Mouse (Mus musculus) T-helper 1 cell (primary cell): ENCODE measurements around the gene Sacm1l.

Experiments
- in situ Hi-C: fragments of 300-600 bp; cut with MboI, MseI; formaldehyde crosslinking; loops from one replicate; pipeline ENCODE4 v1.15.1; 2025; ENCODE audit warnings: high pct_unique_total_duplicates

Gene Sacm1l

DNA sequence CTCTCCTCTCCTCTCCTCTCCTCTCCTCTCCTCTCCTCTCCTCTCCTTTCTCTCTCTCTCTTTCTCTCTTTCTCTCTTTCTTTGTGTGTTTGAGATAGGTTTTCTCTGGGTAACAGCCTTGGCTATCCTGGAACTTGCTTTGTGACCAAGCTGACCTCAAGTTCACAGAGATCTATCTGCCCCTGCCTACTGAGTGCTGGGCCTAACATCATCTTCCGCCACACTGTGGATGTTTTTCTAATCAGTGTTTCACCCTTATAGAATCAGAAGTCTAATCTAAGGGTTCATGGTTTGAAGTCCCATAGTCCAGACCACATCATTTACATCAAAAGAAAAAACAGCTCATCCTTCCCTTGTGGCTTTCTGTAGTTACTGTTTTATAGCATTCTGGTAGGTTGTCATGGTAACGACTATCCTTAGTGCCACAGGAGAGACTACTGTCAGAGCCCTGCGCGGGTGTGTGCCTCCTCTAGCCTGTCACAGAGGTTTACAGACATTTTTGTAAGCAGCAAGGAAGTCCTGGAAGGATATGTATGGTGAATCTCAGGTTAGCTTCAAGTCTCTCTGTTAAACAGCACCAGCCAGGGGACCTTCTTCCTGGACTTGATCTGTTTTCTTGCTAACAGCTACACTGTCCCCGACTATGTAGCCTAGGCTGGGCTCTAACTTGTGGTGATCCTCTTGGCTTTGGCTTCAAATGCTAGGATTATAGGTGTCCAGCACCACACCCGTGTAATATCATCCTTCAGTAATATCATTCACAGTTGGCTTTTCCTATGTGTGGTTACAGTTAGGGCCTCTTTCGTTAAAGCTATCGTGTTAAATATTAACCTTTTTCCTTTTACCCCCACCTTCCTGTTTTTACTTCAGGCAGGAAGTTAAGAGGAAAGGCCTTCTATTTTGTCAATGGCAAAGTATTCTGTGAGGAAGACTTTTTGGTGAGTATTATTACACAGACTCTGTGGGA is 19.6 kb upstream of the Sacm1l start:
- in situ Hi-C loops, result no loop called here

DNA sequence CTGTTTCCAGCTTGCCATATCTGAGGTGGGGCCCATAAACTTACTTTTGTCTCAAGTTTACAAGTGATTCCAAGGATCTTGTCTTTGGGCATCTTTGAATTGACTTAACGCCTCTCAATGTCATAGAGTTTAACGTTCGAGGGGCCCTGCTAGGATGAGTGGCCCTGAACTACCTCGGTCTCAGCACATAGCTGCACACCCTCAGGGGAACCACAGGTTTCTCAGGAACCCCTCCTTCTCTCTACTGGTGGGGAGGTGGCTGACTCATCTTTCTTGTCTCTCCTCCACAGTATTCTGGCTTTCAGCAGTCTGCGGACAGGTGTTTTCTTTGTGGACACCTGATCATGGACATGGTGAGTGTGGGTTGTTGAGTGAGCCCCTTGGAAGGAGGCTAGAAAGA is 18.6 kb upstream of the Sacm1l start:
- in situ Hi-C loops, result no loop called here

DNA sequence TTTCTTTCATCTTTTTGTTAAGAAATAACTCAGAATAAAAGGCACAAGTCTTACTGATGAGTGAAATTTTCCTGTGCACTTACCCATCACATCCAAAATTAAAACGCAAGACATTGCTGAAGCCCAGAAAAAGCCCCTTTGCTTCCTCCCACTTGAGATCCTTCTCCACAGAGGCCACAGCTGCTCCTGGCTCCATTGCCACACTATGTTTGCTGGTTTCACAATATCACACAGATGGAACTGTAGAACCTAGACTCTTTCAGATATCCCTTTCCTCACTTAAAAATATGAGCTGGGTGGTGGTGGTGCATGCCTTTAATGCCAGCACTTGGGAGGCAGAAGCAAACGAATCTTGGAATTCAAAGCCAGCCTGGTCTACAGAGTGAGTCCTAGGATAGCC is 17.1 kb upstream of the Sacm1l start:
- in situ Hi-C loops, result no loop called here

DNA sequence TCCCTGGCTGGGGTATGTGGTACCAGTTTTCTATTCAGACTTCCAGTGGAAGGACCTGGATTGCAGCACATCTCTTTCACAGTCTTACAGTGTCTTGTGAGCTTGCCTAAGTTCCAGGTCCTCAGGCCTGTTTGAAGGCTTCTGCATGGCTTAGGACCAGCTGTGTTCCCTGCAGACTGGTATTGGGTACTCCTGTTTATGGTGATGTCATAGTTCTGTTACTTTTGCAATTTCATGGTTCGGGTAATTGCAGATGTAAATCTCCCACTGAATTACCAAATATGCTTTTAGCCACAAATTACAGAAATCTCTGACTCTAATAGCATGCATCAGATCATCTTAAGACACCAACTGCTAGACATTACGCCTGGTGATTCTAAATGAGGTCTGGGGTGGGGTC is 14.5 kb upstream of the Sacm1l start:
- in situ Hi-C loops, result no loop called here

DNA sequence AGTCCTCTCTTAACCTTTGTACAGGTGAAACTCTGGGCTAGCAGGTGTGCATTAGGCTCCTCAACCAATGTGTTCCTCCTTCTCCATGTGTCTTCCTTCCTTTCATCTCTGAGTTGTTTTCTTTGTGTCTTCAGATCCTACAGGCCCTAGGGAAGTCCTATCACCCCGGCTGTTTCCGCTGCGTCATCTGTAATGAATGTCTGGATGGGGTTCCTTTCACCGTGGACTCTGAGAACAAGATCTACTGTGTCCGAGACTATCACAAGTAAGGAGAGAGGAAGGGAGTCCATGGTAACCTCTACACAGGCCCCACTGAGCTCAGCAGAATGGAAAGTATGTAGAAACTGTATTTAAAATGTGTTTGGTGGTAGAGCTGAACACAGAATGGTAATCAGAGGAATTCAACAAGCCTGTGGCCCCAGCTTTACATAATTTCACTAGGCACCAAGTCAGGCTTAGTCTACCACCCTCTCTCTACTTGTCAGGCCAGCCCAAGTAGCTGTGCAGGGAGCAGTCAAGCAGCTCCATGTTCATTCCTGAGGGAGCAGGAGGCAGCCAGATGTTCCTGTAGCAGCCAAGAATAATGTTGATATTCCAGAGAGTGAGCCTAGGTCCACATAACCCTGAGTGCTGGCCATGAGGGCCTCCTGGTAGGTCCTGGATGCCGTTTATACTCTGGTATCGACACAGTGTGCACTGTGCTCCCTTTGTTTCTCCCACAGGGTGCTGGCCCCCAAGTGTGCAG is 12.7 kb upstream of the Sacm1l start:
- in situ Hi-C loops, result no loop called here

DNA sequence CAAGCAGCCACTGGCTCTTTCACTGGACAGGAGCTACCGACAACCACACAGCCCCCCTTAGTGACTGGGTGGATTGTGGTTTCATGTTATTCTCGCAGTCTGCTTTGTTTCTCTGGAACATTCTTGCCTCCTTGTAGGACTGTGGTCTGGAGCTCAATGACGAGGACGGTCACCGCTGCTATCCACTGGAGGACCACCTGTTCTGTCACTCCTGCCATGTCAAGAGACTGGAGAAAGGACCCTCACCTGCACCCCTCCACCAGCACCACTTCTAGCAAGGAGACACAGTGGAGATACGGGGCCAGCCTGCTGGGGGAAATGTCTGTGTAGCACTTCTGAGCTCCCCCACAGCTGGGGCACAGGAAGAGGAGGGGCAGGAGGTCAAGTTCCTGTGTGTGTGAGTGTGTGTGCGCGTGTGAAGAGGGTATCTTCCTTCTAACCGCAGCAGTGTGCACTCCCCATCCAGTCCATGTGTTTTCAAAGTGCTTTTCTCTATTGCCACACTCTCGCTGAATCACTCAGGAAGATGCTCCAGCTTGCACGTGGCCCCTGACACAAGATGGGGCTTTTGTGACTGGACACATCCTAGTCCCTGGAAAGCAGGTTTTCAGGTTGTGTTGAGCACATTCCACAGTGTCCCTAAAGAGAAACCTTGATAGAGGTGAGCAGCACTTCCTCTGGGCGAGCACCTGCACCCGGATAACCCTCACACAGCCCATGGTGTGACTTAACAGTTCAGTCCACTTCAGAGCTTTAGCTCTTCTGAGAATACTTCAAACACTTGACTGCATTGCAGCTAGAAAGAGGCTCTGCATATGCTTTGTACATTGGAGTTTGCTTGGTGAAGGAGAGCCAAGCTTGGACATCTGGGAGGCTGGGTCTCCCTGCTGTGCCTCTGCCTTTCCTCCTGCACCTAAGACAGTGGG is 10.3 kb upstream of the Sacm1l start:
- in situ Hi-C loops, result no loop called here

DNA sequence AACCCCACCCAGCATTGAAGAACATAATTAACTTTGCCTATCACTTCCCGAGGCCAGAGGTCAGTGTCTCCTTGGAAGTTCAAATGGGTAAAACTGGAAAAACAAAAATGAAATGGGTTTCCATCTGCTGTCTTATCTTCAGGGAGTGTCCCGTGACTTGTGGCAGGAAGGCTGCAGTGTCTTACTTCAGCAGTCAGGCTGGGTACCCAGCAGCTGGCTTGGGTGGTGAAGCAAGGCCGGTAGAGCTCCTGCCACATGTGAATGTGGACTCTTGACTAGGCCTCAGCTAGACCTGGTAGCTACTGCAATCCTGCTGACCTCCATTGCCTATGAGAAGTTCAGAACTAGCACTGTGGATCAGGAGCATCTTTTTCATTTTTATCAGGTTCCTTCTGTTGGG is 8.8 kb upstream of the Sacm1l start:
- in situ Hi-C loops, result loop anchor here (5.0 to 10.0 kb wide), 2 partner anchors 68 to 276 kb away; no protein-coding TSS in a partner anchor

DNA sequence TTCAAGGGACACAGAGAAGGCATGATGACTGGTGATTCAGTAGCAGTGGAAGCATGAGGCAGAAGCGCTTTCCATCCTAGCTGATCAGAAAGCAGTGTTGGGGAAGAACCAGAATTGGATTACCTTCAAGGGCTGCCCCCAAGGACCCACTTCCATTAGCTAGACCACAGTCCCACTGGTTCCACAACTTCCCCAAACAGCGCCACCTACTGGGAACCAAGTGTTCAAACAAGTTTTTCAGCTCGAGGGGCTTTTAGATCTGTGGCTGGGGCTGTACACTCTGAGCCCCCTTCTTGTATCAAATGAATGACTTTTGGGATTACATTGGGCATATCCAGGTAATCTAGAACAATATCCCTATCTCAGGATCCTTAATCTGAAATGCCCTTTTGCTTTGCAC is 5.9 kb upstream of the Sacm1l start:
- in situ Hi-C loops, result loop anchor here (5.0 to 10.0 kb wide), 2 partner anchors 71 to 279 kb away; no protein-coding TSS in a partner anchor

DNA sequence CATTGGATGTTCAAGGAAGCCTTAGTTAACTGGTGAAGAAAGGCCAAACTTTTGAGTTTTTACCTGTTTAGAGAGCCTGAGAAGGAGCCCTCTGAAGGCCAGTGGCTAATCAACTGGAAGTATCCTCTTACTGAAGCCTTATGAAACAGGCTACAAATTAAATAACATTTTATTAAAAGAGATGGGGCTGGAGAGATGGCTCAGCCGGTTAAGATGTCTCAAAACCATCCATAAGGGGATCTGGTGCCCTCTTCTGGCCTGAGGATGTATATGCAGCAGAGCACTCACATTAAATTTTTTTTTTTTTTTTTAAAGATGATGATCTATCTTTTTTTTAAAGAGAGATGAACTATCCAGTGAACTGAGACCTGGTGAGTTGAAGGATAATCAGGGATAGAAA is 4.5 kb upstream of the Sacm1l start:
- in situ Hi-C loops, result loop anchor here (10.0 kb wide), 1 partner anchor 280 kb away; no protein-coding TSS in a partner anchor

DNA sequence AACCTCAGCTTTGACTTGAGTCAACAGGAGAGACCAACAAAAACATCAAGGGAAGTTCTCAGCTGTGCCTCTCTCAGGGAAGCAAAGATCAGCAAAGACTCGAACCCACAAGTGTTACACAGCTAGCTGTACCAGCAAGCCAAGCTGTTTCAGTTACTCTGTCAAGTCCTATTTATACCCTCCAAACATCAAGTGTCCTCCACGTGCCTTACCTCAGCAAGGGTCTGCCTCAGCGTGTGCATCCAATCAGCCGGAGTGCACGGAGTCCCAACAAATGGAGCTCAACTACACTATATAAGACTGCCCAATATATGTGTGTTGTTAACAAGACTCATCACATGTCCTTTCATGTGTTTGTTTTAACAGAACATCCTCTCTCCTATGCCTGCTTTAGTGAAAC is 3.1 kb upstream of the Sacm1l start:
- in situ Hi-C loops, result loop anchor here (10.0 kb wide), 1 partner anchor 282 kb away; no protein-coding TSS in a partner anchor

DNA sequence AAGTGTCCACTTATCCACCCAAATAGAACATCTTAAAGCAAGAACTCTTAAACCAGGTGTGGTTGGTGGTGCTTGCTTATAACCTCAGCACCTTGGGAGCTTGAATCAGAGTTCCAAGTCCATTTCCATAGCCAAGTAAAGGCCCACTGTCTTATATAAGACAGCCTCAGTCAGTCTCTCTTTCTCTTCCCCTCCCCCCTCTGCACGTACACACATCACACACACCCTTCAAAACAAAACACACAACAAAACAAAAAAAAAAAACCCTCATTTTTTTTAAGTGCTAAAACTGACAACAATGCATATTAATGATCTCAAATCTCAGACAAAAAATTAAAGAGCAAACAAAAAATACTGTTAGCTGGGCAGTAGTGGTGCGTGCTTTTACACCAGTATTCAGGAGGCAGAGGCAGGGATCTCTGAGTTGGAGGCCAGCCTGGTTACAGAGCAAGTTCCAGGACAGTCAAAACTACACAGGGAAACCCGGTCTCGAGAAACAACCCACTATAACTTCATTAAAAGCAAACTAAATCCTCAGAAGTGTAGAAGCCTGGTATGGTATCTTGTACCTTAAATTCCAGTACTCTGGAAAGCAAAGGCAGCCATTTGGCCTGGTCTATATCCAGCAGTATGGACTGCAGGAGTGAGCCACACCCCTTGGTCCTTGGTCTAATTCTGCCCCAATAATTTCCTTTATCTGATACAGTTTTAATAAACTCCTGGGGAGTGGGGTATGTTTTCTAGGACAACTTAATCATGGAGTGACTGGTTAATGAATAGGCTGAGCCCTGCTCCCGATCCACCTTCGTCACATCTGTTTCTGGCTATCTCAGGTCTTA is 1.3 kb upstream of the Sacm1l start:
- in situ Hi-C loops, result loop anchor here (10.0 kb wide), 1 partner anchor 284 kb away; no protein-coding TSS in a partner anchor

DNA sequence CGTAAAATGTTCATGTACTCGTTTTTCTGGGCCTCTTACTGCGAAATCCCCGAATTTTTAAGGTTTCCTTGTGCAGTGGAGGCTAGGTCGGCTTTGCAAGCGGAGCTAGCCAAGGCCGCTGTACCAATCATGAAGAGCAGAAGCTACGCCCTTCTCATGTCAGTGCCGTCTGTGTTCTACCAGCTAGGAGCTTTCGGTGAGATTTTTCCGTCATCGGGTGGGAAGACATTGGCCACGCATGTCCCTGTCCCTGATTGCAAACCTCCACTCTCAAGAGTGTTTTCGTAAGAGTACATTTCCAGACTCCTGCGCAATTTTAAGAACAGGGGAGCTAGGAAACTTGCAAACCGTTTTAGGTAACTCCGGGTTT is 648 bp upstream of the Sacm1l start:
- in situ Hi-C loops, result loop anchor here (10.0 kb wide), 1 partner anchor 284 kb away; no protein-coding TSS in a partner anchor

DNA sequence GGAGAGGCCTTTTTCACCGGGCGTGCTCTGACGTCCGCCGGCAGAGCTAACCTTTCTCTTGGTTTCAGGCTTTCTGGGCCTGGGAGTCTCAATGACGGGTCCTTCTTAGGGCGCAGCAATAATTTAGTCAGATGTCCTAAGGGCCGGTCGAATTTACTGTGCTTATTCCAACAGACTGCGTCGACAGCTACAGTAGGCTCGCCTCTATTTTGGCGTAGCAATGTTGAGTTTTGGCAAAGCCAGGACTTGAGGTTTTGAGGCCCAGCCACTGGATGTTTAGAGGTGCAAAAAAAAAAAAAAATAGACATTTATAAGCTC is 558 bp downstream of the Sacm1l start:
- in situ Hi-C loops, result loop anchor here (10.0 kb wide), 1 partner anchor 545 kb away; no protein-coding TSS in a partner anchor

DNA sequence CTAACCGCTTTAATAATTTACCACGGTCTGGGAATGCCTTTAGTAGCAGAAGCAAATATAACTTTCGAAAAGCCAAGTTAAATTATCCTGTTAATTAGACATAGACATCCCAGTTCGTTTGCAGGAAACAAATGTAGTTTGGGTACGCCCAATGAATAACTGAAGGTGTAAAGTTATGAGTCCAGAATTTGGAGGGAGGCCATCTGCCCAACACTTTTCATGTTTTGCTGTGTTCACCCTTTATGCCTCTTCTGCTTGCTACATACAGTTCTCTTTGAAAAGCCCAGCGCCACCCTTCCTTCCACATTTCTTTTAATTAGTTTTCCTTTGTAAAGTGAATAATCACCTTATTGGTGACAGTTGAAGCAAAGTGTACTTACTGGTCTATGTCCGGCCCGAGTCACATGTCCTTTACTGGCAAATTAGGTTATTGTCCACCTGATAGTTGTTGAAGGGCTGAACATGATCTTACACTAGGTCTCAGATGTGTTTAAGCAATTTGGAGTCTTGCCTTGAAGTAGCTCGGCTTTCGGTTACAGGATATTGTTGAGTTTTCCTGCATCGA is 1.1 kb downstream of the Sacm1l start:
- in situ Hi-C loops, result loop anchor here (10.0 kb wide), 1 partner anchor 544 kb away; no protein-coding TSS in a partner anchor

DNA sequence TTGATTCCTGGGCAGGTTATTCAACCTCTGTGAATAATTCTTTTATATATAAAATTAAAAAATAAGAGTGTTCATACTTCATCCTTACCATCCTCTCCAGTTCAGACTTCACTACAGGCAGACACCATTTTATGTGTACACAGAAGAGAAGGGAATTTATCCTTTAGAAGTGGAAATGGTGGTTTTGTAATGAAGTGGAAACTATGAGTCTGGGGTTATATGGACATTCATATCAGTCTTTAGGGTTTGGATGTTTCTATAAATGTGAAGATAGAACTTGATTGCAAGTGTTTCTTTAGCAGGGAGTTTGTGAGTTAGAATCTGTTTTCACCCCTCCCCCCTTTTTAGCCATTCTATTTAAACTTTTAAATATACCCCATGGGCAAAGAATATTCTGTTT is 1.7 kb downstream of the Sacm1l start:
- in situ Hi-C loops, result loop anchor here (10.0 kb wide), 1 partner anchor 544 kb away; no protein-coding TSS in a partner anchor

DNA sequence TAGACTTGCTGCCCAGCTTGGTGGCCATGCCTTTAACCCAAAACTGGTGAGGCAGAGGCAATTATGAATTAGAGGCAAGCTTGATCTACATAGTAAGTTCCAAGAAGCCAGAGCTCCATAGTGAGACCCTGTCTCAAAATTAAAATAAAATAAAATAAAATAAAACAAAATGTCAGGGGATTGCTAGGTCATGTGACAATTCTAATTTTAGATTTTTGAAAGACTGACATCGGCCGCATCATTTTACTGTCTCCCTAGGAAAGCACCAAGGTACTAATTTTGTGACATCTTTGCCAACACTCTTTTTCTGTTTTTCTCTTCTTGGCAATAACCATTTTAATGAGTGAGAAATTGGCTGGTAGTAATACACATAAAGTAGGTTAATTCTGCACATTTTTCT is 7.1 kb downstream of the Sacm1l start:
- in situ Hi-C loops, result loop anchor here (10.0 kb wide), 1 partner anchor 538 kb away; no protein-coding TSS in a partner anchor

DNA sequence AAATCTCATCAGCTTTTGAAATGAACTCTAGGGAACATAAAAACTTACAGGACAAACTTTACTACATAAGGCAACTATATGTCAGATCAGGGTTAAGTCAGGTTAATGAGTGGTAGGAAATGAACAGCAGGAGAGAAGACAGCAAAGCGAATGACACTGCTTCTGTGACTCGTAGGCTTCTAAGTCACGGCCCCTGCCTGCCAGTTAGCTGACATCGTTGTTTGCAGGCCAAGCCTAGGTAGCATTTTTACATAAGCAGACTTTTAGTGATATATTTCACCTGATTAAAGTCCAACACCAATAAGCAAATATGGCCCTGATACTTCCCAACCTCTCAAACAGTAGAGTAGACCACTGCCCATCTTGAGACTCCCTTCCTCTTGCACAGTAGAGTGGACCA is 8.6 kb downstream of the Sacm1l start:
- in situ Hi-C loops, result loop anchor here (10.0 kb wide), 1 partner anchor 537 kb away; no protein-coding TSS in a partner anchor

DNA sequence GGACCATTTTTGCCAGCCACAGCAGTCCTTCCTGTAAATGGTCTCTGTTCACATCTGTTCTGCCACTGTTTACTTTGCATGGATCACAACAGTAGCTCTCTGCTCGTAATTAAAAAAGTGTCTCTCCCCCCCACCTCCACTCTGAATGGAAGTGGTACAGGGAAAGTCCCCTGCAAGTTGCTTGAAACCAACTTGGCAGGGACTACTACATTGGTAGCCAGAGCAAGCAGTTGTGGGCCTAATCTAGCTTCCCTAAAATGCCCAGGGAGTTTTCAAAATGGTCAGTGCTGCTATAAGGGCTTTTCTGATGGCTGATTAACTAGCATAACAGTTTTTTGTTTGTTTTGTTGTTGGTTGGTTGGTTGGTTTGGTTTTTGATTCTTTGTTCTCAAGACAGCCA is 9.5 kb downstream of the Sacm1l start:
- in situ Hi-C loops, result loop anchor here (10.0 kb wide), 1 partner anchor 536 kb away; no protein-coding TSS in a partner anchor

DNA sequence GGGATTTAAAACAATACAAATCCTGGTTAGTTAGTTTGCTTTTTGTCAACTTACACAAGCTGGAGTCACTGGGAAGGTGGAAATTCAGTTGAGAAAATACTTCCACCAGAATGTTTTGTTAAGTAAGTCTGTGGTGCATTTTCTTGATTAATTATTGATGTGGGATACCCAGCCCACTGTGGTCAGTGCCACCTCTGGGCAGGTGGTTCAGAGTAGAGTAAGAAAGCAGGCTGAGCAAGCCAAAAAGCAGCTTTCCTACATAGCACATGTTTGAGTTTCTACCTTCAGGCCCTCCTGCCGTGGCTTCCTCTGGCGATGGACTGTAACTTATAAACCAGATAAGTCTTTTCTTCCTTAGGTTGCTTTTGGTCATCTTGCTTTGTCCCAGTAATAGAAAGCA is 10.3 kb downstream of the Sacm1l start:
- in situ Hi-C loops, result loop anchor here (10.0 kb wide), 1 partner anchor 535 kb away; no protein-coding TSS in a partner anchor

DNA sequence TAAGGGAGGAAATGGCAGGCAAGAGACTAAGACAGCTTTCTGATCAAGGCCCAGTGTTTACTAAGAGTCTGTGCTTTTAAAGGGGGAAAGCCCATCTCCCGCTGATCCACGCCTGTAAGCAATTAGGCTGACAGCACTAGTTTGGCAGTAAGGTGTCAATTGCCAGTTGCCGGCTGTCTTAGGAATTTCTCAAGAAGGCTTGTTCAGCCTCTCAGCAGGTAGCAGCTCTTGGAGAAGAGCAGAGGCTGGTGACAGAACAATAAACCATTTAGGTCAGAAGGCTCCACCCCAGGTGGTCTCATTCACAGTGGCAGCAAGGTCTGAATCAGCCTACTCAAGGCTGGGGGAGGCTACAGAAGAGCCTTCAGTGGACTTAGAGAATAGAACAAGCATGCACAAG is 25.0 kb downstream of the Sacm1l start:
- in situ Hi-C loops, result no loop called here
